Mouse (Mus musculus) duodenum, adult 2 months (tissue): ENCODE data around the gene Plekhm2. TPM values are rescaled to one million over a fixed set of nuclear protein-coding genes. Genes with fewer than 3 reads are reported as not detected.

ENCODE experiments used
- polyA plus RNA-seq: library from polyadenylated mRNA; depleted of rRNA; stranded (reverse); fragments of >200 nt; gene quantifications from 2 replicates; pipeline ENCODE4 v1.2.3, GENCODE M21; 2012; ENCODE audit warnings: low replicate concordance; rRNA removed

Gene Plekhm2
- polyA plus RNA-seq: 10.2 and 11.0 TPM in 2 replicates

GRCm38 (mm10) chr4:141664799-141665198 is at the start of gene Plekhm2:
Gene Plekhm2, minus strand, starts transcription at chr4:141664899.

DNA sequence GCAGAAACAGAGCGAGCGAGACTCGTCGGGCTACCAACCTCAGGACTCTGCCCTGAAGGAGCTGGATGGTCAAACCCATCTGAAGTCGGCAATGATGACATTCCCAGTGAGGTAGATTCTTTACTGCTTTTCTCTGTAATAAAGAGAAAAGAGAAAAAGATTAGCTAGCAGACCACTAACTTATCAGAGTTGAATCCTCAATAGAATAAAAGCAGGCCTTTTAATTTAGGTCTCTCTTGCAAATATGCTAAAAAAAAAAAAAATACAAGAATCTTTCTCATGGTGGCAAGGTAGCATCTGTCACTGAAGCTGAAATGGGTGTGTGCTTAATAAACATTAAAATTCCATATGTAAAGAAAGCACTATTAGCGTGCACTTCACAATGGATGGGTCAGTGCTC is 20.8 kb upstream of the Plekhm2 start, which contains the start of gene Rsc1a1:
TSS of gene Rsc1a1 (minus strand) at position 101 of the 400 bp plus-strand sequence.

GRCm38 (mm10) chr4:141623666-141624065 is 41.0 kb downstream of the Plekhm2 start, which contains the start of gene Slc25a34:
Gene Slc25a34, minus strand, starts transcription at chr4:141623821.

DNA sequence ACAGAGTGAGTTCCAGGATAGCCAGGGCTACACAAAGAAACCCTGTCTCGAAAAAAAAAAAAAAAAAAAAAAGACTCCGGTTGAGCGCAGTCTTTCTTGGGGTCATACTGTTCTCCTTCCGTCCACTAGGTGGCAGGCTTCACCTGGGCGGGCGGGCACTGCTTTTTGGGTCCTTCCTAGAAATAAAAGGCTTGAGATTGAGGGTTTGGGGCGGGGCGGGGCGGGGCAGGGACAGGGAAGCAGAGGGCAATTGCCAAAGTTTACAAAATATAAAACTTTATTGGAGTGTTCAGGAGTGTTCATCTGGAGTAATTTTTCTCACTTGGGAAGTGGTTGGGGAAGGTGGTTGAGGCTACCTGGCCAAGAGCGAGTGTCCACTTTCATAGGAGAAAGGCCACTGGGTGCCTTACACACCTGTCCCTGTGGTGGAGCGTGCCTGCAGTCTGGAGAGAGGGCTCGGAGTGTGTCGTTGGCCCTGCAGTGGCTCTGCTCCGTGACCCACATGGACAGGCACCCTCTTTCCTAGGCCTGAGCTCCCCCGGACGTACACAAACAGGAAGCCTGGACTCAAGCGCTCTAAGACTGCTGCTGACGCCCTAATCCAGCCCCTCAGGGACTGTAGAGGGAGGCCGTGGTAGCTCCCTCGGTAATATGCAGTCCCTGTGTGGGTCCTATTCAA is 46.0 kb downstream of the Plekhm2 start, which contains the start of gene Tmem82:
TSS of gene Tmem82 (minus strand) at position 69 of the 679 bp plus-strand sequence.

DNA sequence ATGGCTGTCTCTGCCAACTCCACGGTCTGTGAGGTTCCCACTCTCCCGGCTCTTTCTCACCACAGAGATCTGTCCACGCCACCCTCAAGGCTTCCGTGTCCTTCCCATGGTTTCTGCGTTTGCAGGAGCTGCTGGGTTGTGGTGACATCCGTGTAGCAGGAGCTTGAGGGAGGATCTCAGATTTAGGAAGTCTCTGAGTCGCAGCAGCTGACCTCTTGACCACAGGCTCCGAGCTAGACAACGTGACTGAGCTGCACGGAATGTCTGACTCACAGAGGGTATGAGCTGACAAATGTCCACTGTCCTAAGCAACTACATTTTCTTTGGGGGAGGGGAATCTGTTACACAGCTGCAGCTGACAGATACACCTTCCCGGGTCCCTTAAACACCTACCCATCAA is 58.8 kb downstream of the Plekhm2 start, which contains the start of gene Fblim1:
TSS of gene Fblim1 (minus strand) at position 236 of the 400 bp plus-strand sequence.

Other genes starting within 250 kb of the Plekhm2 start
- gene Clcnkb, start 248.9 kb downstream of the Plekhm2 start, polyA plus RNA-seq: 0.11 TPM in 1 of 2 replicates, not detected in the other
- gene Hspb7, start 244.1 kb downstream of the Plekhm2 start, polyA plus RNA-seq: 4.6 and 18.4 TPM in 2 replicates
- 0.25 TPM in 1 of 2 replicates, not detected in the other for gene Srarp, start 228.8 kb downstream of the Plekhm2 start, polyA plus RNA-seq
- 34.9 and 44.9 TPM in 2 replicates for gene Zbtb17, start 220.2 kb downstream of the Plekhm2 start, polyA plus RNA-seq
- gene Spen, start 126.3 kb downstream of the Plekhm2 start, polyA plus RNA-seq: 38.0 and 39.5 TPM in 2 replicates
- 60.7 and 63.9 TPM in 2 replicates for gene Fblim1, start 58.8 kb downstream of the Plekhm2 start, polyA plus RNA-seq
- gene Tmem82, start 46.3 kb downstream of the Plekhm2 start, polyA plus RNA-seq: 71.4 and 121 TPM in 2 replicates
- gene Slc25a34, start 41.1 kb downstream of the Plekhm2 start, polyA plus RNA-seq: 12.3 and 26.3 TPM in 2 replicates
- gene Rsc1a1, start 20.7 kb upstream of the Plekhm2 start, polyA plus RNA-seq: 9.7 and 29.7 TPM in 2 replicates
- gene Ddi2, start 58.5 kb upstream of the Plekhm2 start, polyA plus RNA-seq: 15.8 and 22.6 TPM in 2 replicates
- gene Agmat, start 81.8 kb upstream of the Plekhm2 start, polyA plus RNA-seq: 41.0 and 69.4 TPM in 2 replicates
- 4.8 and 5.4 TPM in 2 replicates for gene Dnajc16, start 126.0 kb upstream of the Plekhm2 start, polyA plus RNA-seq
- gene Casp9, start 128.7 kb upstream of the Plekhm2 start, polyA plus RNA-seq: 10.8 and 11.4 TPM in 2 replicates
- 30.4 and 13,779 TPM in 2 replicates for gene Cela2a, start 161.3 kb upstream of the Plekhm2 start, polyA plus RNA-seq
- 0.39 and 112 TPM in 2 replicates for gene Ctrc, start 181.5 kb upstream of the Plekhm2 start, polyA plus RNA-seq
- 181 and 429 TPM in 2 replicates for gene Efhd2, start 210.0 kb upstream of the Plekhm2 start, polyA plus RNA-seq